Mouse (Mus musculus) hindbrain, postnatal 0 days (tissue): ENCODE data around the gene Gm44596. TPM values are rescaled to one million over a fixed set of nuclear protein-coding genes. Genes with fewer than 3 reads are reported as not detected.

Experiments
- ATAC-seq: fragments of 200-750 bp; cut with Nextera tagmentation; 2 replicates; pipeline ENCODE4 v1.8.0; 2017; ENCODE audit warnings: mild to moderate bottlenecking, moderate TSS enrichment, moderate library complexity
- DNase-seq: peaks from one replicate; pipeline ENCODE4 v3.0.0-alpha.2; 2015; ENCODE audit warnings: low spot score
- H3K27ac ChIP-seq: fragments of 300-500 bp; sonication (generic); 2 replicates; pipeline ENCODE4 v1.5.1; 2014; ENCODE audit warnings: mild to moderate bottlenecking
- H3K27me3 ChIP-seq: fragments of 300-500 bp; sonication (generic); 2 replicates; pipeline ENCODE4 v1.6.1; 2014; ENCODE audit warnings: low read length, mixed read lengths; ENCODE audit not compliant: insufficient read depth
- H3K36me3 ChIP-seq: fragments of 300-500 bp; sonication (generic); 2 replicates; pipeline ENCODE4 v1.6.1; 2014; ENCODE audit warnings: low read length, mixed read lengths; ENCODE audit not compliant: insufficient read depth
- H3K4me1 ChIP-seq: fragments of 300-500 bp; sonication (generic); 2 replicates; pipeline ENCODE4 v1.6.1; 2014; ENCODE audit warnings: antibody characterized with exemption, low read length, mixed read lengths; ENCODE audit not compliant: insufficient read depth
- H3K4me2 ChIP-seq: fragments of 300-500 bp; sonication (generic); 2 replicates; pipeline ENCODE4 v1.6.1; 2014; ENCODE audit warnings: low read depth, mild to moderate bottlenecking, low read length, moderate library complexity, mixed read lengths
- H3K4me3 ChIP-seq: fragments of 300-500 bp; sonication (generic); 2 replicates; pipeline ENCODE4 v1.5.1; 2014; ENCODE audit warnings: low read length
- H3K9ac ChIP-seq: fragments of 300-500 bp; sonication (generic); replicated peaks from 2 replicates; pipeline ENCODE4 v1.6.1; 2014; ENCODE audit warnings: mild to moderate bottlenecking, low read length, moderate library complexity, mixed read lengths
- H3K9me3 ChIP-seq: fragments of 300-500 bp; sonication (generic); 2 replicates; pipeline ENCODE4 v1.6.1; 2016; ENCODE audit warnings: low read length, mixed read lengths
- CTCF ChIP-seq: IDR thresholded peaks from 2 replicates; pipeline ENCODE4 v1.5.1; 2016; ENCODE audit warnings: antibody characterized with exemption, control low read depth, low read depth
- WGBS: fragments of 180-500 bp; shearing (Covaris S2); extraction: QIAGEN DNeasy Blood & Tissue Kit; methylation state at CpG from one replicate; pipeline ENCODE4 v1.1.7; 2014; 5-methylcytosine and 5-hydroxymethylcytosine counted together
- polyA plus RNA-seq: library from polyadenylated mRNA; unstranded; fragments of >200 nt; fragmentation: Nextera tagmentation; extraction: Ambion mirVana; gene quantifications from 2 replicates; pipeline ENCODE4 v1.2.1, GENCODE M21; 2015
- total RNA-seq: library from RNA; depleted of rRNA; stranded (reverse); fragments of >200 nt; gene quantifications from 2 replicates; pipeline ENCODE4 v1.2.3, GENCODE M21; 2014

Gene Gm44596
- total and polyA plus RNA-seq, 2 experiments from 2014 or later, result not detected

DNA sequence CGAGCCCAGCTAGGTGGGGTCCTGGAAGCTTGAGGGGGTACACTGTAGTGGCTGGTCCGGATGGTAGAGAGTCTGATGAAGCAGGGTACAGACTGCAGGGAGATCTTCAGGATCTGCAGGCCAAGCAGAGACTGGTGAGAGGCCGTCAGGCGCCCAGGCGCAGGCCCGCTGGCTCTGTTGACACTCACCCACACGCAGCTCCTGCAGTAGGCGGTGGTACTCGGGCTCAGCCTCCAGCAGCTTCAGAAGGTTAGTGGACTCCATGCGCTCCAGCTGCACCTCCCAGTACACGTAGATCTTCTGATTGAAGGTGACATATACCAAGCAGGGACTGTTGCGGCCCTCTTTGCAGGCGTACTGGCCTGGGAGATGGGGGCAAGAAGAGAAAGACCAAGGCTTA is 35.0 kb downstream of the Gm44596 start:
- Histone ChIP-seq H3K9me3 (no peaks in the 10 kb centered on the region), H3K36me3 (peaks cover 30% of the 10 kb centered on the region), H3K4me1 (no peaks in the 10 kb centered on the region), H3K9ac (no peak overlapping the region), H3K4me2 (no peak overlapping the region), H3K27me3 (no peaks in the 10 kb centered on the region), H3K27ac (no peak overlapping the region), H3K4me3 (no peak overlapping the region)
- no peak for TF ChIP-seq CTCF
- no peak for DNase-seq
- WGBS, result 95% methylated on average over 13 of the region's 13 CpGs
- ATAC-seq, result no peak; the same call in 1 of the 2 replicates

DNA sequence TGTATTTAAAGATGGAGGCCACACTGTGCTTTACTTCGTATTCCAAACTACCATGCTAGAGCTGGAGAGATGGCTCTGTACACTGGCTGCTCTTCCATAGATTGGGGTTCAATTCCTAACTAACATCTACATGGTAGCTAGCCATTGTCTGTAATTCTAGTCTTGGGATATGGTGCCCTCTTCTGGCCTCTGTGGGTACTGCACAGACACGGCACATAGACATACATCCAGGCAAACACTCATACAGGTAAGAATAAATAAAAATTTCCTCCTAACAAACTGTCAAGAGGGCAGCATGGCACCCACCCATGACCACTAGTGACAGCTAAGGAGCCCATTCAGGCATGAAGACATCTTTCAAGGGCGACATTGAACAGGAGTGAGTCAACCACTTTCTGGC is 35.8 kb downstream of the Gm44596 start:
- 12% methylated on average over 3 of the region's 3 CpGs for WGBS
- H3K27ac ChIP-seq, result no peak overlapping the region; the same call in 1 of the 2 replicates
- H3K27me3 ChIP-seq, result no peaks in the 10 kb centered on the region
- peaks cover 30% of the 10 kb centered on the region for H3K36me3 ChIP-seq
- no peak overlapping the region for H3K4me2 ChIP-seq
- no peak overlapping the region for H3K9ac ChIP-seq
- no peaks in the 10 kb centered on the region for H3K4me1 ChIP-seq
- no peak overlapping the region for H3K4me3 ChIP-seq
- peak; percentile 94 for TF ChIP-seq CTCF
- peak; percentile 80 for DNase-seq
- peak; percentile 46 for ATAC-seq
- no peaks in the 10 kb centered on the region for H3K9me3 ChIP-seq

- H3K9me3 ChIP-seq, result no peaks in the 10 kb centered on the region
- TF ChIP-seq CTCF, result no peak
- no peak overlapping the region for H3K4me3 ChIP-seq
- no peak for ATAC-seq
- peaks cover 4% of the 10 kb centered on the region for H3K36me3 ChIP-seq
- DNase-seq, result no peak
- H3K9ac ChIP-seq, result no peak overlapping the region
- no peaks in the 10 kb centered on the region for H3K4me1 ChIP-seq
- 92% methylated on average over 5 of the region's 5 CpGs for WGBS
- H3K27me3 ChIP-seq, result no peaks in the 10 kb centered on the region
- H3K4me2 ChIP-seq, result no peak overlapping the region
- no peak overlapping the region for H3K27ac ChIP-seq
These were observed 40.9 kb downstream of the Gm44596 start for GRCm38 (mm10) chr6:128416169-128416568.

DNA sequence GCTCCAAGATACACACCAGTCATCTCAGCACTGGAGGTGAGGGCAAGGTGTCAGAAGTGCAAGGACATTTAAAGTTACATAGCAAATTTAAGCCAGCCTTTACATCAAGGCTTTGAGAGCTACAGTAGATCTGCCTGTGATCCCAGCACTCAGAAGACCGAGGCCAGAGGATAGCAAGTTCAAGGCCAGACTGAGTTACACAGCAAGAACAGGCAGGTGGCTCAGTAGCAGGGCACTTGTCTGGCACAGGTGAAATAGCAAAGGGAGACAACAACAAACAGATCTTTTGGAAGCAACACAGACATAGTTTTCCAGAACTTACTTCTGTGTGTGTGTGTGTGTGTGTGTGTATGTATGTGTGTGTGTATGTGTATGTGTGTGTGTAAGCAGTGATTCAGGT is 42.8 kb downstream of the Gm44596 start:
- no peak overlapping the region for H3K4me2 ChIP-seq
- H3K27me3 ChIP-seq, result no peaks in the 10 kb centered on the region
- H3K4me3 ChIP-seq, result no peak overlapping the region
- no peak for TF ChIP-seq CTCF
- ATAC-seq, result no peak
- DNase-seq, result no peak
- H3K27ac ChIP-seq, result no peak overlapping the region
- H3K4me1 ChIP-seq, result no peaks in the 10 kb centered on the region
- H3K36me3 ChIP-seq, result no peaks in the 10 kb centered on the region
- WGBS, result 100% methylated on average over 1 of the region's 1 CpGs
- H3K9me3 ChIP-seq, result no peaks in the 10 kb centered on the region
- no peak overlapping the region for H3K9ac ChIP-seq

DNA sequence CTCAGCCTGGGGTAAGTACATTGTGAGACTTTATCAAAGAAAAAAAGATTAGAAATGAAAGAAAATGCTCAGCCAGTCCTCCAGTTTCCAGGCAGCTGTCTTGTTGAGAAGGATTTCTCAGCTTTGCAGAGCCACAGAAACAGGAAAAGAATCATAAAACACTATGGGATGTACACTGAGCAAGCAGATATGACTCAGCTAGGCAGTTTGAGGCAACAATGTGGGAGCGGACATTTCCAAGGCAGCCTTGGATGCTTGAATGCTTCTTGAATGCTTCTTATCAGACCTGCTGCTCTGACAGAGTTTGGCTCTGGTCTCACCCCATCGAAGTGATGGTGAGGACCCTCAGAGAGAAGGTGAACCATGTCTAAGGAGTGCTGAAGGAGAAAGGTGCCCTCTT is 45.7 kb downstream of the Gm44596 start:
- Histone ChIP-seq H3K4me3 (no peak overlapping the region), H3K4me2 (no peak overlapping the region), H3K9me3 (no peaks in the 10 kb centered on the region), H3K36me3 (no peaks in the 10 kb centered on the region), H3K27ac (no peak overlapping the region), H3K4me1 (no peaks in the 10 kb centered on the region), H3K9ac (no peak overlapping the region), H3K27me3 (no peaks in the 10 kb centered on the region)
- 88% methylated on average over 2 of the region's 2 CpGs for WGBS
- DNase-seq (no peak), ATAC-seq (no peak)
- TF ChIP-seq CTCF, result no peak

DNA sequence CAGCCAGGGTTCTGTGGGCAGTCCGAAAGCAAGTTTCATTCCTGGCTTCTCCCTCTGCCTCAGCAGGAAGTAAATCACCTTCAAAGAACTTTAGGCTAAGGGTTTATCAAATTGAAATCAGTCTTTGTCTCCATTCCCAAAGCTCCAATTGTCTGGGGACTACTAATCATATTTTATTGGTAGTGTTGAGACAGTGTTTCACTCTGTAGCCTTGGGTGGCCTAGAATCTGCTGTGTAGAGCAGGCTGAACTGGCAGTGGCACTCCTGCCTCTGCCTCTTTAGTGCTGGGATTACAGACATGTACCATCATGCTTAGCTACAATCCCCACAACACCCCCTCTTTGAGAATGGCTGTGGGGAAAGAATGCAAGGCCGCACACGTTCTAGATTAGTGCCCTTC is 46.2 kb downstream of the Gm44596 start:
- ATAC-seq (no peak), DNase-seq (no peak)
- Histone ChIP-seq H3K4me3 (no peak overlapping the region), H3K9ac (no peak overlapping the region), H3K27me3 (no peaks in the 10 kb centered on the region), H3K36me3 (no peaks in the 10 kb centered on the region), H3K4me2 (no peak overlapping the region), H3K27ac (no peak overlapping the region), H3K4me1 (no peaks in the 10 kb centered on the region), H3K9me3 (no peaks in the 10 kb centered on the region)
- TF ChIP-seq CTCF, result no peak
- 86% methylated on average over 3 of the region's 3 CpGs for WGBS

DNA sequence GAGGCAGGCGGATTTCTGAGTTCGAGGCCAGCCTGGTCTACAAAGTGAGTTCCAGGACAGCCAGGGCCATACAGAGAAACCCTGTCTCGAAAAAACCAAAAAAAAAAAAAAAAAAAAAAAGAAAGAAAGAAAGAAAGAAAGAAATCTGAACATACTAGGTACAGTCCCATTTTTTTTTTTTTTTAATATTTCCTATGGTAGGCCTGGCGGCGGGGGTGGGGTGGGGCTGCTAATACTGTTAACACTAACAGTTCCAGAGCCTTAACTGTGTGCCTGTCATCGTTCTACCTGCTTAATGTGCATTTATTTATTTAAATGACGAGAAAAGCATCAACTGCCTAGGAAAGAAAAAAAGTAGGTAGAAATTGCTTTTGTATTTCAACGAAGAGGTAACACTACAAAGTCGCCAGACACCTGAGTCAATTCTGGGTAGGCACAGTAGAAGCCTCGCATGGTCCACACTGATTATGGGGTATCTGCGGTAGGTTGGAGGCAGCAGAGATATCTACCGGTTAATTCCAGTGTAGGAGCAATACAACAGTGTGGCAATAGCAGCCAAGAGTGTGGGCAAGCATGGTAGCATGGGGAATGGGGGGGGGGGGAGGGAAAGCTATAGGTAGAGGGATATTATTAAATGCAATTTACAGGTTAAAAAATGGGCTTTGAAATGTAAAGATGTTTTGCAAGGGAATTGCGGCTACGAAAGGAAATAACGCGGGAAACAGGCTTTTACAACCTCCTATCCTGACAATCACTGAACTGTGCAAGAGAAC is 48.4 kb downstream of the Gm44596 start:
- Histone ChIP-seq H3K4me2 (peak overlapping the region; percentile 71), H3K36me3 (no peaks in the 10 kb centered on the region), H3K4me3 (peak overlapping the region; percentile 45), H3K27me3 (no peaks in the 10 kb centered on the region), H3K27ac (peak overlapping the region; percentile 97), H3K9me3 (no peaks in the 10 kb centered on the region), H3K9ac (peak overlapping the region; percentile 61), H3K4me1 (no peaks in the 10 kb centered on the region)
- peak; percentile 44 for ATAC-seq
- 45% methylated on average over 15 of the region's 16 CpGs for WGBS
- peak; percentile 34 for DNase-seq
- TF ChIP-seq CTCF, result no peak
